Mouse (Mus musculus) telencephalon, adult 2 months (tissue): Measurements from ENCODE around the gene Olfr1535.

Experiments used
- DNase-seq: peaks from one replicate; pipeline ENCODE4 v3.0.0-alpha.2; 2011; ENCODE audit warnings: low read depth, low spot score

Gene Olfr1535

DNA sequence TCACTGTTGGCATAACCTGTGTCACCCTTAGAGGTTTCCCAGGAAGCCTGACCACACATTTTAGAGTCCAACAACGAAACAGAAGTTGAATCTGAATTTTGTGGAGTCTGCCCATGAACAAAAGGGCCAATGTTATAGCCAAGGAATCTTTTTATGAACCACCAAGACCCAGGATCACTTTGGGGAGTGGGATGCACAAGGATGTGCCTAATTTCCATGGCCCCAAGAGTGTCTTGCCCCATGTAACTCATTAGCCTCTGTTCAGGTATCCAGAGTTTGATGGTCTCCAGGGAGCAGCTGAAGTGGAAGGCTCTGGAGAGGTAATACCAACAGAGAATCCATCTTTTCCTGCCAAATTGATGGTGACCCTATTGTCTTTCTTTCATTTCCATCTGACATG is at the start of gene Olfr1535:
Gene Olfr1535 (minus strand): TSS at position 101 of the 400 bp plus-strand sequence.
- DNase-seq = no peak

DNA sequence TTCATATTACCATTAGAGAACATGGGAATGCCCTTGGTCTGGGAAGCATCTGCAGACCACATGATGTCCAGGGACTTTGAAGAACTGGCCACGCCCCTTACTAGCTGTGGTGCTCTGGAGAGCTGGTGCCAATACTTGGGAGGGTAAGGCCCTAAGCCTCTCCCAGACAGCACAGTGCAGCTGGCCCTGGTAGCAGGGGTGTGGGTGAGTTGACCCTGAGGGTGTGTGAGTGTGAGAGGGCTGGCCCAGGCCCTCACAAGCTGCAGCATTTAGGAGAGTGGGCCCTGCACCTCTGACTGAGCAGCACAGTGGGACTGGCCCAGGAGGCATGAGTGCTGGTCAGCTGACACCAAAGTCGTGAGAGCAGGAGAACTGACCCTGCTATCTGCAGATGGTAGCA is 31.9 kb upstream of the Olfr1535 start:
- DNase-seq = no peak

DNA sequence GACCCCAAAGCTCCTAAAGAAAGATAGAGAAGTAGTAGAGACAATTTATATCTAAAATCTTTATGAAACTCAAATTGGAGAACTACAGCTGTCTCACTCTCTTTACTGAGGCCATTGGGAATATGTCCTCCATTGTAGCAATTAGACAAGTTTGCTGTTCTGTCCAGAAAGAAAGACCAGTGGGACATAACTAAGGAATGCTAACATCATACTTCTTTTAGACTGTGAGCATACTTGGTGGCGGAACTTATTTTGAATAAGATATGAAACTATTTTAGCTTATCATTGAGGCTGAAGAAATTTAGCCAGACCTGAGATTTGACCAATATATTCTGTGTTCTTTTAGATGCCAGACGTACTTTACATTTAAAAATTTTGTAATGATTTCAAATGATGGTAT is 22.0 kb upstream of the Olfr1535 start, which contains the start of gene Olfr1364:
Gene Olfr1364 (minus strand): TSS at position 101 of the 400 bp plus-strand sequence.
- DNase-seq = no peak

DNA sequence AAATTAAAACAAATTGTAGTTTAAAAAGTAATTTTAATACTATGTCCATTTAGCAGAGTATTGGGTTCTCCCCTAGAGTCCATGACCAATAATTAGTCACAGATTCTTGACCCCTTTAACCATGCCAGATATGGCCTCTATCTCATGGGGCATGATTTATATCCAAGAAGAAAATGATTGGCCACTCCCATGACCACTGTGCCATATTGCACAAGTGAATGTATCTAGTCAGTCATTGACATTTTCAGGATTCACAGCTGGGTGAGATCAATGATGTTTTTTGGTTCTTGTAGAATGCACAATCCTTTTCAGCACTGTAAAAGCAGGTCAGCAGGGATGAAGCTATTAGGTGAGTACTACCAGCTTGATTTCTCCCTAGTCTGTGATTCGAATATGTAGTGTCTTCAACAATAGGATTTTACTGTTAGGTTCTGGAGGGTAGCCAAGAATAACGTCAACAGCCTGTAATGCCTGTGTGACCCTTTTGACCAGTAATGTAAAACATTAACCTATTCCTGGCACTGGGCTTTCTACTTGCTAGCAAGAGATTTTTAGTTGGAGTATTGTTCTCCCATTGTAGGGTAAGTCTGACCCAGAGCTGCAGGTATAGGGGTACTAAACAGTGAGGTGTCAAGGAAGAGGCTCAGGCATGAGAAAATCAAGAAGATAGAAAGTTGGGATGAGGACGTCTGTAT is 9.1 kb downstream of the Olfr1535 start:
- DNase-seq = no peak

DNA sequence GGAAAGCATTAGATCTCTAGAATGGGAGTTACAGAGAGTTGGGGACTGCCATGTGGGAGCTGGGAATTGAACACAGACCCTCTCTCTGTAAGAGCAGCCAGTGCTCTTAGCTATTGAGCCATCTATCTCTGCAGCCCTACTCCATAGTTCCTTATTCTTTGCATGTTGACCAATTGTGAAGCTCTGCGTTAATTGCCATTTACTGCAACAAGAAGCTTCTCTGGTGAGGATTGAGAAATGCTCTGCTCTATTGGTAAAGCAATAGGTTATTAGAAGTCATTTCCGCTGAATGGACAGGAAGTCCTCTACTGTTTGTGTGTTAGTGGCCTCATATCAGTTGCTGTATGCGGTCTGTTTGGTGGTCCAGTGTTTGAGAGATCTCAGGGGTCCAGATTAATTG is 10.2 kb downstream of the Olfr1535 start:
- no peak for DNase-seq

DNA sequence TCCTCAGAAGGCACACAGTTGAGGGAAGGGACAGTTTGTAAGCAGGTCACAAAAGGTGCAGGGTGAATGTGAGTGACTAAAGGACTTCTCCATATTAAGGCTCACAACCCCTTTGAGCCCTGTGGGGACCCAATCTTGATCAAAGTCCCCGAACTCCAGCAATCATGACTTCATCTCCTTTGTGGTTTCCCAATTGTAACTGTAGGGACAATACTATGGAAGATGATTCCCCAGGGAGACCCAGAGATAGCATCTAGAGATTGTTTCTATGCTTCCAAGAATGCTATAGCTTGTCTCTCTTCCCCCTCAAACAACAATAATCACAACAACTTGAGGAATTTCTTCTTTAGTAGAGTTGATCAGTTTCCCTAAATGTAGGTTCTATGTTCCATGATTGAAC is 17.0 kb downstream of the Olfr1535 start, which contains the start of gene Olfr1366:
Gene Olfr1366 (minus strand): TSS at position 101 of the 400 bp plus-strand sequence.
- no peak for DNase-seq

DNA sequence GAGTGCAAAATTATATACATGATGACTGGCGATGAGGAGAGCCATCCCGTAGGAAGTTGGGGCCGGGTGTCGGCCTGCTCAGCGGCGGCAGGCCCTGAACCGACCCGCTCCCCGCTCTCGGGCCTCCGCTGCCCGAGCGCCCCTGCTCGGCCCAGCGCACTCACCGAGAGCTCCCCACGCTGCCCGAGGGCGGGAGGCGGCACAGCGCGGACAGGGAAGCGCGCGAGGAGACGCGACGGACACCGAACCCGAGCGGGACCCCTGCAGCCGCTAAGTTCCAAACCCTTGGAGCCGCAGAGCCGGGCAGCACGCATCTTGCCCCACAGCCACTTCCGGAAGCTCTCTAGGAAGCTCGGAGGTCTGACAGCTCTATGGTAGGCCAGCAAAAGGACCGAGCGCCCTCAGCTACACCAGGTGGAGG is 28.9 kb downstream of the Olfr1535 start, which contains the start of gene Zkscan8:
Gene Zkscan8 (minus strand): TSS at position 340 of the 421 bp plus-strand sequence.
- DNase-seq = peak; percentile 83

DNA sequence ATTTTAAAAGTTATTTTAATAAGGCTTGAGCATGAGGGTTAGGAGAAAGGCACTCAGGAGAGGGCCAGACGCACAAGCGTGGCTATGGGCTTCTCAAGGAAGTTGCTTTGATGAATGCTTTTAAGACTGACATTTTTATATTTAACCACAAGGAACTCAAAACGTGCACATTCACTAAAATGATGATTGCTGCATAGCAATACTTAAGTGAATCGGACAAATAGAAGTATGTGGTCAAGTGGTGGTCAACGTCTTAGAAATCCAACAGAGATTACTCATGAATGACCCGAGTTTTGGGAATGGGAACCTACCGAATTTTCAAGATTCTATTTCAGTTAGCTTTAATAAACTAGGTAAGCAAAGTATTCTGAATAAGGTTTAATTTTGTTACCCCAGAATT is 29.6 kb downstream of the Olfr1535 start:
- no peak for DNase-seq

DNA sequence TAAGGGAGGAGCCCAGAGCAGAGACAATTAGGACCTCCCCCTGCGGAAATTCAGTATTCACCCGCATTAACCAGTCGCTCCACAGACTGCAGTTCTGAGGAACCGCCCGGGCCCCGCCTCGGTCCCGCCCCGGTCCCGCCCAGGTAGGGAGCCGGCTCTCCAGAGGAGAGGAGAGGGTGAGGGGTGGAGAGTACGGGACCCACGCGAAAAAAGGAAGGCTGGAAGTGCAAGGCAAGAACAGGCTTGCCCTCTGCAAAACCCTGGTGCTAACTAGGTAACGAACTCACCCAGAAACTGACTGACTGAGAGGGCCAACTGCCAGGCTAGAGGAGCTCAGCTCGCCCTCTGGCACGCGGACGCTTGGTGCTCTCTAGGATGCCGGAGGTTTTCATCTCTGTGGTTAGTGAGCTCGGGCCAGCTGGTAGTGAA is 53.5 kb downstream of the Olfr1535 start:
- DNase-seq = peak; percentile 88
